Mouse (Mus musculus) urinary bladder, adult 2 months (tissue): ENCODE data around the gene B4galnt4. TPM values are rescaled to one million over a fixed set of nuclear protein-coding genes. Genes with fewer than 3 reads are reported as not detected.

ENCODE experiments used
- DNase-seq: peaks from one replicate; pipeline ENCODE4 v3.0.0; 2022; ENCODE audit warnings: low spot score
- polyA plus RNA-seq: library from polyadenylated mRNA; depleted of rRNA; stranded (reverse); fragments of >200 nt; gene quantifications from 2 replicates; pipeline ENCODE4 v1.2.3, GENCODE M21; 2012; rRNA removed

The B4galnt4 gene
- polyA plus RNA-seq, 1 experiment, result 0.45 TPM

DNA sequence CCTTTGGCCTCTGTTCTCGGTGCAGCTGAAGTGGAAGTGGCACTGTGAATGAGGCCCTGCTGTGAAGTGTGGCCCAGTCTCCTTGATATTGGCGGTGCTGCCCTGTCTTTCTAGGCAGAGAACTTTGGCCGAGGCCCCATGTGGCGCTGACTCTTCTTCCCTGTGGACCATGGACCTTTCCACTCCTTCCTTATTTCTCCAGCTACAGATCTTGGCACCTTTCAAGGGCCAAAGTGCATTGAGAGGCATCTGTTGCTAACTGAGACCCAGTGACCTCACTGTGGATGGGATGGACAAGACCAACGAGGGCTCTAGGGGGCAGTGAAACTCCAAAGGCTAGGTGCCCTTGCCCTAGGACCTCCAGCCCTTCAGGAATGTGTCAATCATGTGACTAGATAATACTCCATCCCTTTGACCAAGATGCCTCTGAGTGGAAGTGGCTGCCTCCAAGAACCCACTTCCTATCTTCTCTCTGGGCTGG lies 60.2 kb downstream of the B4galnt4 start:
- DNase-seq, result no peak

Other genes starting within 250 kb of the B4galnt4 start
- gene Zfp941, start 238.9 kb upstream of the B4galnt4 start, polyA plus RNA-seq, result 0.45 and 0.71 TPM in 2 replicates
- 43.7 and 48.7 TPM in 2 replicates for gene Urah, start 226.1 kb upstream of the B4galnt4 start, polyA plus RNA-seq
- gene Scgb1c1, start 215.6 kb upstream of the B4galnt4 start, polyA plus RNA-seq, result not detected in 2 replicates
- 0.06 TPM in 1 of 2 replicates, not detected in the other for gene Odf3, start 213.3 kb upstream of the B4galnt4 start, polyA plus RNA-seq
- not detected in 2 replicates for gene Gm45785, start 204.8 kb upstream of the B4galnt4 start, polyA plus RNA-seq
- 74.7 and 77.1 TPM in 2 replicates for gene Ric8a, start 204.1 kb upstream of the B4galnt4 start, polyA plus RNA-seq
- gene Bet1l, start 203.5 kb upstream of the B4galnt4 start, polyA plus RNA-seq, result 35.9 and 46.2 TPM in 2 replicates
- gene Psmd13, start 179.1 kb upstream of the B4galnt4 start, polyA plus RNA-seq, result 77.9 and 79.2 TPM in 2 replicates
- gene Sirt3, start 178.8 kb upstream of the B4galnt4 start, polyA plus RNA-seq, result 32.4 and 38.5 TPM in 2 replicates
- 3.9 and 4.4 TPM in 2 replicates for gene Cox8b, start 160.7 kb upstream of the B4galnt4 start, polyA plus RNA-seq
- gene Nlrp6, start 140.2 kb upstream of the B4galnt4 start, polyA plus RNA-seq, result not detected in 2 replicates
- gene Pgghg, start 119.7 kb upstream of the B4galnt4 start, polyA plus RNA-seq, result 41.5 and 49.5 TPM in 2 replicates
- gene Ifitm5, start 110.8 kb upstream of the B4galnt4 start, polyA plus RNA-seq, result 1.3 and 1.7 TPM in 2 replicates
- not detected in 2 replicates for gene Gm45717, start 105.2 kb upstream of the B4galnt4 start, polyA plus RNA-seq
- gene Ifitm2, start 105.1 kb upstream of the B4galnt4 start, polyA plus RNA-seq, result 860 and 924 TPM in 2 replicates
- 240 and 346 TPM in 2 replicates for gene Ifitm1, start 93.9 kb upstream of the B4galnt4 start, polyA plus RNA-seq
- 596 and 696 TPM in 2 replicates for gene Ifitm3, start 50.3 kb upstream of the B4galnt4 start, polyA plus RNA-seq
- gene Ifitm6, start 43.2 kb upstream of the B4galnt4 start, polyA plus RNA-seq, result 7.5 and 8.8 TPM in 2 replicates
- not detected in 2 replicates for gene Gm17387, start 32.0 kb upstream of the B4galnt4 start, polyA plus RNA-seq
- gene Pkp3, start 17.1 kb downstream of the B4galnt4 start, polyA plus RNA-seq, result 26.5 and 27.7 TPM in 2 replicates
- 13.8 and 15.0 TPM in 2 replicates for gene Sigirr, start 39.5 kb downstream of the B4galnt4 start, polyA plus RNA-seq
- gene Ano9, start 56.7 kb downstream of the B4galnt4 start, polyA plus RNA-seq, result 7.5 and 13.7 TPM in 2 replicates
- gene Ptdss2, start 61.3 kb downstream of the B4galnt4 start, polyA plus RNA-seq, result 25.6 and 27.7 TPM in 2 replicates
- gene Rnh1, start 111.8 kb downstream of the B4galnt4 start, polyA plus RNA-seq, result 126 and 135 TPM in 2 replicates
- gene Hras, start 132.9 kb downstream of the B4galnt4 start, polyA plus RNA-seq, result 114 and 129 TPM in 2 replicates
- 5.2 and 5.8 TPM in 2 replicates for gene Lrrc56, start 133.1 kb downstream of the B4galnt4 start, polyA plus RNA-seq
- 8.4 and 11.6 TPM in 2 replicates for gene Lmntd2, start 153.0 kb downstream of the B4galnt4 start, polyA plus RNA-seq
- gene Rassf7, start 154.8 kb downstream of the B4galnt4 start, polyA plus RNA-seq, result 97.6 and 157 TPM in 2 replicates
- 16.4 and 30.4 TPM in 2 replicates for gene Phrf1, start 167.7 kb downstream of the B4galnt4 start, polyA plus RNA-seq
- gene Irf7, start 205.4 kb downstream of the B4galnt4 start, polyA plus RNA-seq, result 21.2 and 23.3 TPM in 2 replicates
- 0.07 TPM in 1 of 2 replicates, not detected in the other for gene Cdhr5, start 215.7 kb downstream of the B4galnt4 start, polyA plus RNA-seq
- gene Sct, start 218.0 kb downstream of the B4galnt4 start, polyA plus RNA-seq, result 0.41 and 1.3 TPM in 2 replicates
- gene Drd4, start 230.9 kb downstream of the B4galnt4 start, polyA plus RNA-seq, result 0.06 and 0.21 TPM in 2 replicates